Mouse (Mus musculus) heart, embryonic 10.5 days (tissue): ENCODE measurements around the gene Pde8b. TPM values are rescaled to one million over a fixed set of nuclear protein-coding genes. Genes with fewer than 3 reads are reported as not detected.

Source experiments
- DNase-seq: peaks from one replicate; pipeline ENCODE4 v3.0.0-alpha.2; 2017; ENCODE audit warnings: low spot score
- H3K27ac ChIP-seq: fragments of 300-500 bp; sonication (generic); 2 replicates; pipeline ENCODE4 v1.5.1; 2016; ENCODE audit warnings: mild to moderate bottlenecking
- H3K27me3 ChIP-seq: fragments of 300-500 bp; sonication (generic); 2 replicates; pipeline ENCODE4 v1.6.1; 2016; ENCODE audit warnings: mild to moderate bottlenecking; ENCODE audit not compliant: poor library complexity, insufficient read depth, severe bottlenecking
- H3K36me3 ChIP-seq: fragments of 300-500 bp; sonication (generic); 2 replicates; pipeline ENCODE4 v1.6.1; 2016; ENCODE audit warnings: mild to moderate bottlenecking, moderate library complexity
- H3K4me1 ChIP-seq: fragments of 300-500 bp; sonication (generic); 2 replicates; pipeline ENCODE4 v1.6.1; 2016; ENCODE audit warnings: mild to moderate bottlenecking
- H3K4me3 ChIP-seq: fragments of 300-500 bp; sonication (generic); 2 replicates; pipeline ENCODE4 v1.5.1; 2016; ENCODE audit warnings: mild to moderate bottlenecking, moderate library complexity
- H3K9me3 ChIP-seq: fragments of 300-500 bp; sonication (generic); 2 replicates; pipeline ENCODE4 v1.6.1; 2016; ENCODE audit warnings: mild to moderate bottlenecking, moderate library complexity
- WGBS: fragments of 180-500 bp; shearing (Covaris S2); methylation state at CpG from one replicate; pipeline ENCODE4 v1.1.7; 2016; 5-methylcytosine and 5-hydroxymethylcytosine counted together
- polyA plus RNA-seq: library from polyadenylated mRNA; unstranded; fragments of >200 nt; fragmentation: Nextera tagmentation; extraction: Ambion mirVana; gene quantifications from 2 replicates; pipeline ENCODE4 v1.2.1, GENCODE M21; 2016

The Pde8b gene
- polyA plus RNA-seq, 1 experiment from 2014 or later, result 0.93 TPM

DNA sequence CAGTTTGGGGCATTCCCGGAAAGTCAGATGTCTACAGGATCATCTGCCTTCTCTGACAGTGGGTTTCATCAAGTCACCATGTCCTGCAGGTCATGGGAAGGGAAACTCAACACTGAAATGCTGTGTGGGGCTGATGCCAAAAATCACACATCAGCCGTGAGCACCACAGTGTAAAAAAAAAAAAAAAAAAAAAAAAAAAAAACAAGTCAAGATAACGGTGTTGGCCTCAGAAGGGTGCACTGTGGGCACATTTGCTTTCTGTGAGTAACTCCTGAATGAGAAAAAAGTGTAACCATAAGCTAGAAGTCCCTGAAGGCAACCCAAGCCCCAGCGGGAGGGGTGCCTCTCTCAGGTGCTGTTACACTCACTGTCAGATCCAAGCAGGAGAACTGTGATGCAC, 199.7 kb downstream of the Pde8b start:
- Histone ChIP-seq H3K4me3 (no peak overlapping the region), H3K27me3 (no peaks in the 10 kb centered on the region), H3K36me3 (no peaks in the 10 kb centered on the region), H3K4me1 (no peaks in the 10 kb centered on the region), H3K9me3 (no peaks in the 10 kb centered on the region), H3K27ac (no peak overlapping the region)
- WGBS, result 67% methylated on average over 4 of the region's 4 CpGs
- DNase-seq, result no peak

DNA sequence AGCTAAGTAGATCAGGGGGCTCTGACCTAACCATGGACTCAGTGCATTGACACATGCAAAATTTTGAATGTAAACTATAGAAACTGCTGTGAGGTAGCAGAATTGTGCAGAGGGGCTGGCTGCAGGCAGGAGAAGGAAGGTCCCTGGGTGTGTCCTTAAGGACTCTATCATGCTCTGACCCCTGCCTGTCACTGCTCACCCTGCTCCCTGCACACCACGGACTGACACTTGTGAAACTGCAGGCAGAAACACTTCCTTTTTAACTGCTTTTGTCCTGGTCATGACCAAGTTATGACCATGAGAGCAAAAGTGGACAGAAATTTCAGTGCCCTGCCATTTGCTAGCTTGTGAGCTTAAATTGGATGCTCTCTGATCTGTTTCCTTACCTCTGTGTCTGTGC, 206.0 kb downstream of the Pde8b start:
- WGBS, result 38% methylated on average over 1 of the region's 1 CpGs

DNA sequence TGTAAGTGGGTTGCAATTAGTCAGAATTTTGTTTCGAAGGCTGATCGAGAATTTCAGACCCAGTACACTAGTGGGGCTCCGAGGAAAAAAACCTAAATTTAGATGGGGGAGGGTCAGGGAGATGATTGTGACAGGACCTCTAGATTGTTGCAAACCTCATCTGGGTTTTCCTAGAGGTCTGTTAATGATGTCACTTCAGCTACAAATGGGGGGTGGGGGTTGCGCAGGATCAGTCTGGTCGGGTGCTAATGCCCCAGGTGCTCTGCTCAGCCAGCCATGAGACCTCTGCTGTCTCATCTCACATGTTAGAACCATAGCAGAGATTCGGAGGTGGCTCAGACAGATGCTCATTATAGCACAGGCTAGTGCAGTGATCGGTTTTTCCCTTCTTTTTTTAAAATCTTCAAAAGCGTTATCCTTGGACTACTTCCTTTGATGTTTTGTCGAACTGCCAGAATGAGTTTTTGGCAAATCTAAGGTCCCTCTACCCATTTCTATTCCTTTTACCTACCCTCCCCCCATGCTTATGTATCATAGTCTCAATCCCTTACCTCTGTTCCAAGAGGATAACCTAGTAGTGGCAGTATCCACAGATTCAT, 209.9 kb downstream of the Pde8b start:
- WGBS, result 85% methylated on average over 9 of the region's 9 CpGs
- H3K27me3 ChIP-seq, result no peaks in the 10 kb centered on the region
- no peak overlapping the region for H3K27ac ChIP-seq
- peaks cover 3% of the 10 kb centered on the region; the same call in 1 of the 2 replicates for H3K4me1 ChIP-seq
- no peak for DNase-seq
- H3K4me3 ChIP-seq, result no peak overlapping the region
- no peaks in the 10 kb centered on the region for H3K36me3 ChIP-seq
- no peaks in the 10 kb centered on the region for H3K9me3 ChIP-seq

More for the DNA sequence above, 206.0 kb downstream of the Pde8b start:
- Histone ChIP-seq H3K36me3 (no peaks in the 10 kb centered on the region), H3K9me3 (no peaks in the 10 kb centered on the region), H3K4me3 (no peak overlapping the region), H3K4me1 (peaks cover 3% of the 10 kb centered on the region; the same call in 1 of the 2 replicates), H3K27me3 (no peaks in the 10 kb centered on the region), H3K27ac (no peak overlapping the region)
- no peak for DNase-seq

DNA sequence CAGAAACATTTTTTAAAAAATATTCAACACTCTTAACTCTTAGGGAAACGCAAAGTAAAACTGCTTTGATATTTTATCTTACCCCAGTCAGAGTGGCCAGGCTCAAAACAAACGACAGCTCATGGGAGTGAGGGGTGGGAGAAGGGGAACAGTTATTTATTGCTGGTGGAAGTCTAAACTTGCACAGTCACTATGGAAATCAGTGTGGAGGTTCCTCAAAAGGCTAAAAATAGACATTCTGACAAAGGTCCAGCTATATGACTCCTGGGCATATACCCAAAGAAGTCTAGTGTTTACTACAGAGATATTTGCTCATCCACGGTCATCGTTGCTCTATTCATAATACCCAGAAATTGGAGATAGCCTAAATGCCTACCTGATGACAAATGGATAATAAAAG, 211.9 kb downstream of the Pde8b start:
- H3K9me3 ChIP-seq, result no peaks in the 10 kb centered on the region
- no peaks in the 10 kb centered on the region for H3K36me3 ChIP-seq
- H3K27me3 ChIP-seq, result no peaks in the 10 kb centered on the region
- 79% methylated on average over 4 of the region's 4 CpGs for WGBS
- H3K4me1 ChIP-seq, result peaks cover 8% of the 10 kb centered on the region; the same call in 1 of the 2 replicates
- no peak for DNase-seq
- no peak overlapping the region for H3K4me3 ChIP-seq
- H3K27ac ChIP-seq, result no peak overlapping the region

DNA sequence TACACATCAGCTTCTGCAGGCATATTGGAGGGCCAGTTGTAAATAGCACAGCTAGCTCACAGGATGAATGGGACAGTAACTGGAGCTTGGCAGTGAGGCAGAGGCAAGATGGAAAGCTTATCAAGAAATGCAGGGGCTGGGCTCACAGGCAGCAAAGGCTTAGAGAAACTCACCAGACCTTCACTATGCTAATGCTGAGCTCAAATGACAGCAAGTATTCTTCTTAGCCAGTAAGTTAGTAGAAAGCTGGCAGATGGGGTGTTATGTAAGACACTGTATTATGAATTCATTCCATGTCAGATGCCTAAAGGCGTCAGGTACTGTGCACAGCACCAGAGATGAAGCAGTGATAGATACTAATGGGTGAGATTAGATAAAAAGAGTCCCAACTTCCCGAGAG, 215.4 kb downstream of the Pde8b start:
- no peaks in the 10 kb centered on the region for H3K36me3 ChIP-seq
- no peak for DNase-seq
- WGBS, result 43% methylated on average over 2 of the region's 2 CpGs
- H3K4me3 ChIP-seq, result no peak overlapping the region
- H3K27ac ChIP-seq, result no peak overlapping the region
- H3K9me3 ChIP-seq, result no peaks in the 10 kb centered on the region
- H3K27me3 ChIP-seq, result no peaks in the 10 kb centered on the region
- H3K4me1 ChIP-seq, result peaks cover 8% of the 10 kb centered on the region; the same call in 1 of the 2 replicates

DNA sequence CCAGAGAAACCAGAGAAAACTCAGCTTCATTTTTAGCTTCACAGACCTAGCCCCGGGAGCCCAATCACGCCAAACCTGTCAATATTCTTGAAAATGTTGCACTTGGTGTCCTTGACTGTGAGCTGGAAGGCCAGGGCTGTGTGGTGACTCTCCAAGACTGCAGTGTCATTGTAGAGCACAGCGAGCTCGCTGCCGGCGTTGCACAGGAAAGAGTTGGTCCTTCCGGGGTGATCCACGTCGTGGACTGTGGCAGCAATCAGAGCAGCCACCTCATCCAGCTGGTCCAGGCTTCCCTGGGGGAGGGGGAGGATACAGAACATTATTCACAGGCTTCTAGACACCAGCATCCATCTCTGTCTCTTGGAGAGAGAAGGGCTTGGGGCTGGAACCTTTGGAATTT, 216.0 kb downstream of the Pde8b start:
- DNase-seq, result no peak
- H3K36me3 ChIP-seq, result no peaks in the 10 kb centered on the region
- H3K9me3 ChIP-seq, result no peaks in the 10 kb centered on the region

DNA sequence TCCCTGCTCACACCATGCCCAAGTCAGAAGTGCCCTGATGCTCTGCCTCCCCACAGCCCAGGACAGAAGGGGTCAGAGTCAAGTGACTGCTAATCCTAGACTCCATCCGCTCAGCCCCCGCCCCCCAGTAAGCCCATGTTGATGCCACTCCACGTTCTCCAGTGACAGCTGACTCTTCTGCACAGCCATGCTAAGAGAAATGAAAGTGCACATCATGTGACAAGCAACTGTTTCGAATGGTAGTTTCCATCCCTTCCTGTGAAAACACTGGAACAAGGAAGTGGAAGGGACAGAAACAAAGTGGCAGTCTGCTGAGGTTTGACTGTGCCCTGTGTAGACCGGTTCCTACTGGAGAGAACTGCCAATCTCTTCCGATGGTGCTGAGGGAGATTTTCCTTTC, 217.2 kb downstream of the Pde8b start:
- no peaks in the 10 kb centered on the region for H3K27me3 ChIP-seq
- H3K36me3 ChIP-seq, result peaks cover 6% of the 10 kb centered on the region; the same call in 1 of the 2 replicates
- H3K27ac ChIP-seq, result no peak overlapping the region
- peaks cover 8% of the 10 kb centered on the region; the same call in 1 of the 2 replicates for H3K4me1 ChIP-seq
- 73% methylated on average over 6 of the region's 6 CpGs for WGBS
- H3K9me3 ChIP-seq, result no peaks in the 10 kb centered on the region
- no peak overlapping the region for H3K4me3 ChIP-seq
- DNase-seq, result no peak

More for the DNA sequence above, 216.0 kb downstream of the Pde8b start:
- Histone ChIP-seq H3K27ac (no peak overlapping the region), H3K4me3 (no peak overlapping the region), H3K4me1 (peaks cover 8% of the 10 kb centered on the region; the same call in 1 of the 2 replicates), H3K27me3 (no peaks in the 10 kb centered on the region)
- 75% methylated on average over 9 of the region's 9 CpGs for WGBS

DNA sequence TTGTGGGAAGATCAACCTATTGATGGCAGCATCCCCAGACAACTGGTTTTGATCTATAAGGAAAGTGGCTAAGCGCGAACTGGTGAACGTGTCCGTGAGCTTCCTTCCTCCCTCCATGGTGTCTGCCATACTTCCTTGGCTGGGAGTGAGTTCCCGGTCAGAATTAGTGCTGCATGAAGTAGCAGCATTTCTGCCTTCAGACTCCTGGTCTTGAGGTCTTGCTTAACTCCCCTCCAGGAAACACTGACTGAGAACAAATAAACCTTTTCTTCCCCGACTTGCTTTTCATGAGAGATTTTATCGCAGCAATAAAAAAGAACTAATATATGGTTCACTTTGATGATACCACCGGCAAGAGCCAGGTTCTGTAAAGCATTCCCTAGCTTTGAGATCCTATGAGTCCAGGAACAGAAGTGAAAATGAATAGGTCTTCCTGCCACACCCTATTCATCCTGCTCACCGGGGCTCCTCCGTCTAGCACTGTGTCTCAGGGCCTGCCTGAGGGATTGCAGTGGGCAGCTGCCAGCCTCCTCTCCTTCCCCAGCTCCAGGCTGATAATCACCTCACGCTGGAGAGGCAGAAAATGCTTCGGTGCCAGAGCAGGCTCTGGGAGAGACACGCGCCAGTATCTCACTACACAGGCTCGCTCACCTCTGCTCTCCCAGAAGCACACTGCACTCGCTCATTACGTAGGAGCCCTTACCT, 217.9 kb downstream of the Pde8b start:
- no peaks in the 10 kb centered on the region for H3K27me3 ChIP-seq
- peaks cover 7% of the 10 kb centered on the region; the same call in 1 of the 2 replicates for H3K36me3 ChIP-seq
- peaks cover 8% of the 10 kb centered on the region; the same call in 1 of the 2 replicates for H3K4me1 ChIP-seq
- no peak overlapping the region for H3K4me3 ChIP-seq
- no peaks in the 10 kb centered on the region for H3K9me3 ChIP-seq
- 71% methylated on average over 17 of the region's 17 CpGs for WGBS
- H3K27ac ChIP-seq, result no peak overlapping the region
- DNase-seq, result no peak

DNA sequence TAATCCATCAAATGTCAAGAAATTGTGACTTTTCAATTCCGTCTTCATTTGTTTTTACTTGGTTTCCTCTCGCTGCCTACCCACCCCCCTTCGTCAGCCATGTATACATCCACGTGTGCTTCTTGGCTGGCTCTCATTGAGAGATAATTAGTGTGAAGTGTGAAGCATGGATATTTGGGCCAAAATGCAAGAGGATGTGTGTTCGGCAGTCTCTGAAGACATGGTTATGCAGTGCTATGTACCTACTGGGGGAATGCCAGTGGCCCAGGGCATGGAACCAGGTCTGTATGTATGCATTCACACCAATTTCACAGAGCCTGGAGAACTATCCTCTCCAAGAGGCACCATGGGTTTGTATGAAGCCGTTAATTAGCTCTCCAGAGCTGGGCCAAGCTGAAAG, 219.3 kb downstream of the Pde8b start:
- no peak for DNase-seq
- no peaks in the 10 kb centered on the region for H3K27me3 ChIP-seq
- H3K27ac ChIP-seq, result no peak overlapping the region
- H3K4me3 ChIP-seq, result no peak overlapping the region
- H3K4me1 ChIP-seq, result peaks cover 8% of the 10 kb centered on the region; the same call in 1 of the 2 replicates
- no peaks in the 10 kb centered on the region for H3K9me3 ChIP-seq
- peaks cover 9% of the 10 kb centered on the region; the same call in 1 of the 2 replicates for H3K36me3 ChIP-seq
- 86% methylated on average over 6 of the region's 6 CpGs for WGBS

DNA sequence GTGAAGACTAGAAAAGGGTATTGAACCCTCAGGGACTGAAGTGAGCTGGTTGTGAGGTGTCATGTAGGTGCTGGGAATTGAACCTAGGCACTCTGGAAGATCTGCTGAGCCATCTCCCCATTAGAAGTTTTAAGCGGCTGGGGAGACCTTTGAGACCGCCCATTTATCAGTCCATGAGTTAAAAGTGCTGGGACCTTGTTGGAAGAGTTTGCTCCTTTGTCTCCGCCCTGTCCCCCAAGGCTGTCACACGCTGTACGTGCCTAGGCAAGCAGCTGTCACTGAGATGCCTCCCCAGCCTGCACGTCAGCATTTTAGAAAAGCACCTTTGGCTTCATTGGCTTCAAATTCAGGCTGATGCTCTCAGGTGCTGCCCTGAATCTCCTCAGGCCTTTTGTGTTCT, 229.9 kb downstream of the Pde8b start:
- DNase-seq, result no peak
- 84% methylated on average over 6 of the region's 6 CpGs for WGBS
- no peaks in the 10 kb centered on the region for H3K9me3 ChIP-seq
- H3K4me3 ChIP-seq, result no peak overlapping the region
- H3K36me3 ChIP-seq, result no peaks in the 10 kb centered on the region
- H3K4me1 ChIP-seq, result no peaks in the 10 kb centered on the region
- H3K27me3 ChIP-seq, result no peaks in the 10 kb centered on the region
- H3K27ac ChIP-seq, result no peak overlapping the region

DNA sequence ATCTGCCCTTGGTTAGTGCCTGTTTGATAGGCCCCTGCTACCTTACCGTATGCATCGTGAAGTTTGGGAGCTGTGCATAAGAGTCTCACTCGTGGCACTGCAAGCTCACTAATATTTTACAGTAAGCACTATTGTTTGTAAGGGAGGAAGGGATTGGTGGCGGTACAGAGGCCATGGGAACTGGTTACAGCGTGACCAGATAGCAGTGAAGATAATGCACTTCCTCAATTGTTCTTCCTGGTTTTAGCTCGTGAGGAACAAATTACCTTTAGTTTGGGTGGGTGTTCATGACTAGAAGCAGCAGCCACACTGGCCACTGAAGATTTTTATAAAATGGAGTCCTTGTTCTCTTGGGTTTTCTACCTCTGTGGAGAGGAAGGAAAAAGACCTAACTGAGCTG, 230.8 kb downstream of the Pde8b start:
- Histone ChIP-seq H3K27ac (no peak overlapping the region), H3K4me3 (no peak overlapping the region), H3K9me3 (no peaks in the 10 kb centered on the region), H3K4me1 (no peaks in the 10 kb centered on the region), H3K27me3 (no peaks in the 10 kb centered on the region), H3K36me3 (no peaks in the 10 kb centered on the region)
- DNase-seq, result no peak
- WGBS, result 71% methylated on average over 6 of the region's 6 CpGs

DNA sequence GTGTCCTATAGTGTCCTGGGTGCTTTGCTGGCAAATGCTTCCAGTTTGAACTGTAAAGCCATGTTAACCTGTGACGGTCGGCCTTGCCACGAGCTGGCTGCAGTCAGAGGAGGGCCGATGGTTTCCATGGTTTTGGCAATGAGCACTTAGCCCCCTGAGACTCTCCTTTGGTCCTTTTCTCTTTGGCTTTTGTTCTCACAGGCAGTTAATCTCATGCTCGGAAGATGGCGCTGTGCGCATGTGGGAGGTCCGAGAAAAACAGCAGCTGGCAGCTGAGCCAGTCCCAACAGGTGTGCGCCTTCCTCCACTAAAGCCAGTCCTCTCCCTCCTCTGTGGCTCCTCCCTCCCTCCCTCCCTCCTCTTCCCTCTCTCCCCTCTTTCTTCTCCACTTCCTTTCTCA, 232.2 kb downstream of the Pde8b start:
- Histone ChIP-seq H3K36me3 (peaks cover under 1% of the 10 kb centered on the region; the same call in 1 of the 2 replicates), H3K4me3 (no peak overlapping the region), H3K4me1 (no peaks in the 10 kb centered on the region), H3K27ac (no peak overlapping the region), H3K9me3 (no peaks in the 10 kb centered on the region), H3K27me3 (no peaks in the 10 kb centered on the region)
- WGBS, result 13% methylated on average over 9 of the region's 9 CpGs
- peak; percentile 46 for DNase-seq

DNA sequence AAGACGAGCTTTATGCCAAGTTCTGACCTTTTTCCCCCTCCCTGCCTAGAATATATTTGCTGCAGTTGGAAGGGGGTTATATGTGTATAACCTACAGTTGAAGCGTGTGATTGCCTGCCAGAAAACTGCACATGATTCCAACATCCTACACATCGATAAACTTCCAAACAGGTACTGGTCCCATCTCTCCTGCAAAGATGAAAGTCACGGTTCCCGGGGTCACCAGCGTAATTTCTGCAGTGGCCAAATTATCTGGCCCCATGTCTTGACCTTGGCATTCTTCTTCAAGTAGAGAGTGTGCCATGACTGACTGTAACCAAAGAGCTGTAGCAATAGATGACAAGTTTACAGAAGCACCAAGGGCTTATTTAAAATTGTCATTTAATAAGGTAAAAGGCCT, 232.9 kb downstream of the Pde8b start:
- DNase-seq, result peak; percentile 52
- 87% methylated on average over 6 of the region's 6 CpGs for WGBS
- H3K36me3 ChIP-seq, result peaks cover 3% of the 10 kb centered on the region; the same call in 1 of the 2 replicates

More for the DNA sequence above, 232.9 kb downstream of the Pde8b start:
- Histone ChIP-seq H3K27me3 (no peaks in the 10 kb centered on the region), H3K27ac (no peak overlapping the region), H3K9me3 (no peaks in the 10 kb centered on the region), H3K4me3 (no peak overlapping the region), H3K4me1 (no peaks in the 10 kb centered on the region)
